Mouse (Mus musculus) liver, adult 2 months (tissue): ENCODE results near the gene Nrxn2.

ENCODE experiments used
- CTCF ChIP-seq: fragments of 200-500 bp; IDR thresholded peaks from 2 replicates; pipeline ENCODE4 v1.5.1; 2011; ENCODE audit warnings: low read depth, low read length, control low read depth
- POLR2A ChIP-seq: fragments of 200-500 bp; IDR thresholded peaks from 2 replicates; pipeline ENCODE4 v1.6.1; 2011; ENCODE audit warnings: low read length, control low read depth; ENCODE audit not compliant: insufficient read depth; ENCODE audit errors: extremely low read depth

GRCm38 (mm10) chr19:6418233-6418879 is at the start of gene Nrxn2:
- no peak for TF ChIP-seq POLR2A
- peak; percentile 85 for TF ChIP-seq CTCF
